Mouse (Mus musculus): Measurements from ENCODE around the gene Snrpb. TPM values are rescaled to one million over a fixed set of nuclear protein-coding genes. Genes with fewer than 3 reads are reported as not detected.

Gene Snrpb
- total and polyA plus RNA-seq, 3 experiments: 590 to 1,572 (median 810) TPM

DNA sequence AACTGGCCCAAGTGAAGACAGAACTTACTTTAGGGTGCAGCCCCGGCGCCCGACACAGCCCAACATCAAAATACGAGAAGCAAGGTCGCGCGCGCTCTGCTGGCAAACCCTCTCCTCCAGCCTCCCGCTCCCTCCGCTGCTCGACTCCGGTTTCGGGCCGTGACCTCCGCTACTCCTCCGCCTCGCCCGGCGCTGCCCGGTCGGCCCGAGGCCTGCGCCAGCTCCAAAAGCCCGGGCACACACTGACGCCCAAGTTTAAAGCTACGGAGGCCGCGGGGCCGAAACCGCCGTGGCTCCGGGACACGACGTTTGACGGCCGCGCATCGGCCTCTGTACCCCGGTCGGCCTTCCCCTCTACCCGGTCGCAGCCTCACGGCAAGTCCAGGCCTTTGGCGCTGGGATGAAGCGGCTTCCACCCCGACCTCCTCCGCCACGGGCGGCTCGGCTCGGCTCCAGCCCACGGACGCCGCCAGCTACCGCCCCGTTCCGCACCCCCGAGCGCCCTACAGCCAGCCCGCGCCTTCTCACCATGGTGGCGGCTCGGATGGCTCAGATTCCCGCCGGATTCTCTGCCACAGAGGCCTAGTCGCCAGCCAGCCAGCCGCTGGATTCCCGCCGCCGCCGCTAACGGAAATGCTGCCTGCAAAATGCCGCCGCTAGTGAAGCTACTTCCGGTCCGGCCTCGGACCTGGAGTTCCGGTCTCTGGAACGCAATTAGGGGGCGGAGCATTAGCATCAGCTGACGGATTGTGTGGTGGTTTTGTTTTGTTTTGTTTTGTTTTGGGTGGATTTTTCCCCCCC, at the start of gene Snrpb (continued):
- no peak for TF ChIP-seq TAL1 (IDR thresholded peaks at IDR 0.05; ENCODE audit: low read length)
- TF ChIP-seq ZC3H11A (IDR thresholded peaks at IDR 0.05; ENCODE audit: low read depth, low read length): no peak
- peak; percentile 87 for TF ChIP-seq HCFC1 (IDR thresholded peaks at IDR 0.05; ENCODE audit: low read depth, low read length)
- no peak for TF ChIP-seq CHD2 (IDR thresholded peaks at IDR 0.05; ENCODE audit: low read length)
- TF ChIP-seq TCF12 (IDR thresholded peaks at IDR 0.05; ENCODE audit: low read depth, low read length): peak; percentile 91

DNA sequence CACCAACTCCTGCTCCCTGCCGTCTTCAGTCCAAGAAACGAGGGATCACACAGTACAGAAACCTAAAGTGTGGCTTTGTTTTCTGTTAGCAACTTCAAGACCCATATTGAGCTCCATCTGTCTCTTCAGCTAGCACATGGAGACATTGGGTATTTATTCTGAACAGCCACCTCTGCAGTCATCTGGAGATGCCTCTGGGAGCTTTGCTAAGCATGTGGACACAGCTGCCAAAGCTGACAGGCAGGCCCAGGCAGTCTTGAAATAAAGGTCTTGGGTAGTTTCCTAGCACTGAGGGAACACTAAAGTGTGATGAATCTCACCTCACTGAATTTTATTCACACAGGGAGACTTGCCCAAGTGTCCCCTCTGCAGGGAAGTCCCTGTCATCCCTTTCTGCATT, 32.4 kb upstream of the Snrpb start:
- no peaks in the 10 kb centered on the region for H3K36me3 ChIP-seq (ENCODE audit: control insufficient read depth in 1 of 2, insufficient read depth in 2 of 2, low read length in 2 of 2)
- no peaks in the 10 kb centered on the region for H3K79me2 ChIP-seq (ENCODE audit: control insufficient read depth, insufficient read depth, low read length, poor library complexity)
- TF ChIP-seq SIN3A (IDR thresholded peaks at IDR 0.05; ENCODE audit: low read length) (no peak), ZC3H11A (IDR thresholded peaks at IDR 0.05; ENCODE audit: low read depth, low read length) (no peak), TBP (IDR thresholded peaks at IDR 0.05; ENCODE audit: low read depth, low read length) (no peak), MYB (IDR thresholded peaks at IDR 0.05; ENCODE audit: low read depth, low read length) (no peak), POLR2AphosphoS5 (IDR thresholded peaks at IDR 0.05; ENCODE audit: borderline replicate concordance, low read depth, low read length) (no peak), E2F4 (IDR thresholded peaks at IDR 0.05; ENCODE audit: borderline replicate concordance, low read depth, low read length) (no peak), KAT2A (conservative IDR thresholded peaks at IDR 0.05; ENCODE audit: low read depth, low read length) (no peak)
- H3K9ac ChIP-seq (ENCODE audit: control insufficient read depth, low read depth, low read length, poor library complexity, severe bottlenecking): no peak overlapping the region
- H3K9me3 ChIP-seq (replicated peaks; ENCODE audit: insufficient read depth, low read length): no peaks in the 10 kb centered on the region
- no peak overlapping the region for H3K27ac ChIP-seq (ENCODE audit: control insufficient read depth, low read depth, low read length)
- no peaks in the 10 kb centered on the region for H3K4me1 ChIP-seq (ENCODE audit: control insufficient read depth in 1 of 2, insufficient read depth in 2 of 2, low read length in 2 of 2)
- peaks cover 12 to 19% of the 10 kb centered on the region in 2 experiments for H3K27me3 ChIP-seq (ENCODE audit: control insufficient read depth in 1 of 2, insufficient read depth in 2 of 2, low read length in 2 of 2)
- H3K4me3 ChIP-seq (ENCODE audit: control insufficient read depth in 1 of 2, insufficient read depth in 1 of 2, low read depth in 2 of 2, low read length in 2 of 2): no peak overlapping the region
- no peak for DNase-seq (ENCODE audit: low read depth, low spot score)

DNA sequence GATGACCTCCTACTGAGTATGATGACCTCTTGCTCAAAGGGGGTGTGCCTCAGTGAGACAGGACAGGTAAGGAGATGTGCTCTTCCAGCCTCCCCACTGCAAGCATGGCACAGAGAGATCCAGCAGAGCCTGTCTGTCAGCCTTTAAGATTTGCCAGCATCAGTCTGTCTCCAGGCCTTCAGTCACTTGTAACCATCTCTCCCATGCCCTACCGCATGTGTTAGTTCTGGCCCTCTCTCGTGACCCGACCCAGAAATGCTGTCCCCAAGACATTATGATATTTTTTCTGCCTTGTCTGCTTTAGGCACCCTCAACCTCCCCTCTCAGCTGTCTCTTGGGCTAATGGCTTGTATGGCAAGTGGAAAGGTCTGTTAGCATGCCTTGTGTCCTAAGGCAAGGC, 30.4 kb upstream of the Snrpb start:
- TF ChIP-seq POLR2AphosphoS2 (IDR thresholded peaks at IDR 0.05; ENCODE audit: low read length): no peak
- no peak overlapping the region for H3K9ac ChIP-seq (ENCODE audit: control insufficient read depth, low read depth, low read length, poor library complexity, severe bottlenecking)
- H3K79me2 ChIP-seq (ENCODE audit: control insufficient read depth, insufficient read depth, low read length, poor library complexity): no peaks in the 10 kb centered on the region
- DNase-seq (ENCODE audit: low read depth, low spot score): no peak
- H3K4me1 ChIP-seq (ENCODE audit: control insufficient read depth in 1 of 2, insufficient read depth in 2 of 2, low read length in 2 of 2): no peaks in the 10 kb centered on the region
- peaks cover 0 to 18% of the 10 kb centered on the region in 2 experiments; a peak in 3 of 4 replicates for H3K27me3 ChIP-seq (ENCODE audit: control insufficient read depth in 1 of 2, insufficient read depth in 2 of 2, low read length in 2 of 2)
- no peak overlapping the region for H3K27ac ChIP-seq (ENCODE audit: control insufficient read depth, low read depth, low read length)
- no peak overlapping the region for H3K4me3 ChIP-seq (ENCODE audit: control insufficient read depth in 1 of 2, insufficient read depth in 1 of 2, low read depth in 2 of 2, low read length in 2 of 2)
- no peaks in the 10 kb centered on the region for H3K36me3 ChIP-seq (ENCODE audit: control insufficient read depth in 1 of 2, insufficient read depth in 2 of 2, low read length in 2 of 2)
- H3K9me3 ChIP-seq (replicated peaks; ENCODE audit: insufficient read depth, low read length): no peaks in the 10 kb centered on the region

DNA sequence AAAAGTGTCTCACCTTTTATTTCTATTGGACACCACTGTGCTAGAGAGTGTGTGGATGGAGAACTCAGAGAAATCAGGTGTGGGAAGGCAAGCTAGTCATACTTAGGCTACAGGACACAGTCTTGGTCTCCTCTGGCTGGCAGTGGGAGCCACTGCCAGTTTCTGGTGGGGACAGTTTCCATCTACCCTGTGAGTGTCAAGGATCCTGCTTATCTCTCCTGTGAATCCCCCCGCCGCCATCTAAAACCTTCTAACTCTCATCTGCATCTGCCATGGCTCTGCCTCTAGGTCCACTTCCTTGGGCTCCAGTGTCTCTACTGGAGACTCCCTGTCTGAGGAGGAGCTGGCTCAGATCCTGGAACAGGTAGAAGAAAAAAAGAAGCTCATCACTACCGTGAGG, 28.8 kb upstream of the Snrpb start:
- no peak for TF ChIP-seq CTCF (IDR thresholded peaks at IDR 0.05 in 2 of 3, conservative IDR thresholded peaks at IDR 0.05 in 1 of 3; ENCODE audit: control insufficient read depth in 1 of 3, insufficient read depth in 1 of 3, low read depth in 2 of 3, low read length in 3 of 3, poor library complexity in 1 of 3, severe bottlenecking in 1 of 3)
- Histone ChIP-seq H3K79me2 (ENCODE audit: control insufficient read depth, insufficient read depth, low read length, poor library complexity) (no peaks in the 10 kb centered on the region), H3K9me3 (replicated peaks; ENCODE audit: insufficient read depth, low read length) (no peaks in the 10 kb centered on the region), H3K36me3 (ENCODE audit: control insufficient read depth in 1 of 2, insufficient read depth in 2 of 2, low read length in 2 of 2) (no peaks in the 10 kb centered on the region), H3K4me3 (ENCODE audit: control insufficient read depth in 1 of 2, insufficient read depth in 1 of 2, low read depth in 2 of 2, low read length in 2 of 2) (no peak overlapping the region), H3K4me1 (ENCODE audit: control insufficient read depth in 1 of 2, insufficient read depth in 2 of 2, low read length in 2 of 2) (no peaks in the 10 kb centered on the region), H3K9ac (ENCODE audit: control insufficient read depth, low read depth, low read length, poor library complexity, severe bottlenecking) (no peak overlapping the region), H3K27ac (ENCODE audit: control insufficient read depth, low read depth, low read length) (no peak overlapping the region), H3K27me3 (ENCODE audit: control insufficient read depth in 1 of 2, insufficient read depth in 2 of 2, low read length in 2 of 2) (peaks cover 2 to 13% of the 10 kb centered on the region in 2 experiments; a peak in 3 of 4 replicates)
- no peak for DNase-seq (ENCODE audit: low read depth, low spot score)
